Mouse (Mus musculus): ENCODE measurements around the gene Ahctf1. TPM values are rescaled to one million over a fixed set of nuclear protein-coding genes. Genes with fewer than 3 reads are reported as not detected.
A peak's percentile ranks its signal among the peaks of the same experiment; 100 is the strongest.

Gene Ahctf1
- polyA plus RNA-seq (2014; fragmentation: Nextera tagmentation; extraction: Ambion mirVana), result 52.9 and 54.6 TPM in 2 replicates

GRCm38 (mm10) chr1:179803513-179804139, at the start of gene Ahctf1:
Gene Ahctf1 (minus strand): TSS chr1:179803680.
- Histone ChIP-seq H3K9me3 (ENCODE audit: control insufficient read depth, low read length) (no peaks in the 10 kb centered on the region), H3K27ac (ENCODE audit: low read depth, low read length) (peak within 1 kb of the TSS; percentile 100), H3K4me2 (peak within 1 kb of the TSS; percentile 82), H3K4me1 (replicated peaks; ENCODE audit: control insufficient read depth, insufficient read depth, low read length) (peaks cover 39% of the 10 kb centered on the region), H3K36me3 (ENCODE audit: control insufficient read depth, insufficient read depth, low read length) (peaks cover 9% of the 10 kb centered on the region), H3K27me3 (replicated peaks; ENCODE audit: control insufficient read depth, insufficient read depth, low read length) (no peaks in the 10 kb centered on the region), H3K4me3 (ENCODE audit: low read depth, low read length) (peak within 1 kb of the TSS; percentile 98), H3K9ac (ENCODE audit: low read depth, low read length) (peak within 1 kb of the TSS; percentile 98)
- WGBS, result under 1% methylated on average over 56 of the region's 56 CpGs
- DNase-seq (ENCODE audit: low spot score), result peak; percentile 94
- peak; percentile 97 for ATAC-seq (replicated peaks; ENCODE audit: low FRiP score)

GRCm38 (mm10) chr1:179847759-179848389, 44.4 kb upstream of the Ahctf1 start:
- ATAC-seq (replicated peaks; ENCODE audit: low FRiP score) (peak; percentile 48), DNase-seq (ENCODE audit: low spot score) (peak; percentile 81)
- H3K4me3 ChIP-seq (ENCODE audit: low read depth, low read length), result peak overlapping the region; percentile 45
- no peak overlapping the region for H3K27ac ChIP-seq (ENCODE audit: low read depth, low read length)
- no peaks in the 10 kb centered on the region for H3K36me3 ChIP-seq (ENCODE audit: control insufficient read depth, insufficient read depth, low read length)
- H3K4me2 ChIP-seq, result peak overlapping the region; percentile 76
- no peaks in the 10 kb centered on the region for H3K27me3 ChIP-seq (replicated peaks; ENCODE audit: control insufficient read depth, insufficient read depth, low read length)
- peaks cover 4% of the 10 kb centered on the region; the same call in 1 of the 2 replicates for H3K4me1 ChIP-seq (replicated peaks; ENCODE audit: control insufficient read depth, insufficient read depth, low read length)
- H3K9ac ChIP-seq (ENCODE audit: low read depth, low read length), result peak overlapping the region; percentile 58
- WGBS, result 7% methylated on average over 20 of the region's 20 CpGs
- H3K9me3 ChIP-seq (ENCODE audit: control insufficient read depth, low read length), result no peaks in the 10 kb centered on the region

GRCm38 (mm10) chr1:179847173-179847572, 43.7 kb upstream of the Ahctf1 start:
- Histone ChIP-seq H3K9me3 (ENCODE audit: control insufficient read depth, low read length) (no peaks in the 10 kb centered on the region), H3K27ac (ENCODE audit: low read depth, low read length) (no peak overlapping the region), H3K27me3 (replicated peaks; ENCODE audit: control insufficient read depth, insufficient read depth, low read length) (no peaks in the 10 kb centered on the region), H3K4me1 (replicated peaks; ENCODE audit: control insufficient read depth, insufficient read depth, low read length) (peaks cover 4% of the 10 kb centered on the region; the same call in 1 of the 2 replicates), H3K9ac (ENCODE audit: low read depth, low read length) (no peak overlapping the region), H3K4me3 (ENCODE audit: low read depth, low read length) (no peak overlapping the region), H3K36me3 (ENCODE audit: control insufficient read depth, insufficient read depth, low read length) (no peaks in the 10 kb centered on the region), H3K4me2 (peak overlapping the region; percentile 76)
- ATAC-seq (replicated peaks; ENCODE audit: low FRiP score) (no peak), DNase-seq (ENCODE audit: low spot score) (no peak)
- WGBS, result 47% methylated on average over 7 of the region's 7 CpGs

DNA sequence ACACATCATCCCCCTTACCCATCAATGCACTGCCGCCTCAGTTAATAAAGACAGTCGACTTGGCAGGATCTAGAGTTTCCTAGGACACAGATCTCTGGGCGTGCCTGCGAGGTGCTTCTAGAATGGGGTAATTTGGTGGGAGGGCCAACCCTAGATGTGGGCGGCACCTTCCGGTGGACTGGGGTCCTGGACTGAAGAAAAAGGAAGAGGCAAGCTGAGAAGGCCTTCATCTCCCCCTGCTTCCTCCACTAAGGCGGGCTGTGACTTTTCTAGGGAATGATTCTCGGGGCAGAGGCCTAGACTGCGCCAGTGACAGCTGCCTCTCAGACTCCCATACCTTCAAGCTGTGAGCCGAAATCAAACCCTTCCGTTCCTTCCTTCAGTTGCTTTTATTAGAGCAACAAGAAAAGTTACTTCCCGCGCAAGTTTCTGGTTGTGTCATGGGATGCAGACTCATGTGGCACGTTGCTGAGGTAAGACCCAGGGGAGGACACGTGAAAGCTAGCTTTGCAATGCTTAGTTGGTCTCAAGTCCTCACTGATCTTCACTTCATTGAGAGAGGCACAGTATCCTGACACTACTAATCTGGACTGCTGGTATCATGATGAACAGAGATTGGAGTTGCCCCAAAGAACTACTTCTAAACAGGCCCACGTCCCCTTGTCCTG, 42.5 kb upstream of the Ahctf1 start:
- H3K4me1 ChIP-seq (replicated peaks; ENCODE audit: control insufficient read depth, insufficient read depth, low read length), result peaks cover 4% of the 10 kb centered on the region; the same call in 1 of the 2 replicates
- WGBS, result 78% methylated on average over 16 of the region's 16 CpGs
- no peaks in the 10 kb centered on the region for H3K27me3 ChIP-seq (replicated peaks; ENCODE audit: control insufficient read depth, insufficient read depth, low read length)
- H3K36me3 ChIP-seq (ENCODE audit: control insufficient read depth, insufficient read depth, low read length), result no peaks in the 10 kb centered on the region
- DNase-seq (ENCODE audit: low spot score) (no peak), ATAC-seq (replicated peaks; ENCODE audit: low FRiP score) (no peak)
- H3K4me2 ChIP-seq, result no peak overlapping the region
- no peak overlapping the region for H3K4me3 ChIP-seq (ENCODE audit: low read depth, low read length)
- H3K9me3 ChIP-seq (ENCODE audit: control insufficient read depth, low read length), result no peaks in the 10 kb centered on the region
- no peak overlapping the region for H3K9ac ChIP-seq (ENCODE audit: low read depth, low read length)
- H3K27ac ChIP-seq (ENCODE audit: low read depth, low read length), result no peak overlapping the region

GRCm38 (mm10) chr1:179844894-179845293, 41.4 kb upstream of the Ahctf1 start:
- Histone ChIP-seq H3K36me3 (ENCODE audit: control insufficient read depth, insufficient read depth, low read length) (no peaks in the 10 kb centered on the region), H3K9ac (ENCODE audit: low read depth, low read length) (no peak overlapping the region), H3K27me3 (replicated peaks; ENCODE audit: control insufficient read depth, insufficient read depth, low read length) (no peaks in the 10 kb centered on the region), H3K27ac (ENCODE audit: low read depth, low read length) (no peak overlapping the region), H3K9me3 (ENCODE audit: control insufficient read depth, low read length) (no peaks in the 10 kb centered on the region), H3K4me2 (no peak overlapping the region), H3K4me3 (ENCODE audit: low read depth, low read length) (no peak overlapping the region), H3K4me1 (replicated peaks; ENCODE audit: control insufficient read depth, insufficient read depth, low read length) (peaks cover 4% of the 10 kb centered on the region; the same call in 1 of the 2 replicates)
- ATAC-seq (replicated peaks; ENCODE audit: low FRiP score) (peak; percentile 86), DNase-seq (ENCODE audit: low spot score) (peak; percentile 63)
- 16% methylated on average over 5 of the region's 5 CpGs for WGBS

DNA sequence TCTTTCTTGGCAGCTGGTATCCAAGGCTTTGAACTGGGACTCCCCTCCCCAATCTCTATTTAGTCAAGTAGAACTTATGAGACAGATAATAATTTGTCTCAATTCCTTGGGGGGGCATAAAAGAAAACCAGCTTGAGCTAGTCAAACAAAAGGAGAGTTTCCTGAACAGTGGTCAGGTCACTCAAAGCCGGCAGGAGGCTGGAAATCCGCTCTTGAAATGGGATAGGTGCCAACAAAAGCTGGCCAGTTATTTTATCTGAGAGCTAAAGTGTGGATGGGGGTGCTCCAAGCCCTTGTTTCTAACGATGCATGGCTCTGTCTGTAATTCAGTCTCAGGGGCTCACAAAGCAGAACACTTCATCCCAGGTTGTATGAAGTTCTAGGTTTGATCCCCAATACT, 40.5 kb upstream of the Ahctf1 start:
- no peak overlapping the region for H3K4me2 ChIP-seq
- H3K4me1 ChIP-seq (replicated peaks; ENCODE audit: control insufficient read depth, insufficient read depth, low read length), result peaks cover 4% of the 10 kb centered on the region; the same call in 1 of the 2 replicates
- WGBS, result 68% methylated on average over 3 of the region's 3 CpGs
- no peaks in the 10 kb centered on the region for H3K9me3 ChIP-seq (ENCODE audit: control insufficient read depth, low read length)
- ATAC-seq (replicated peaks; ENCODE audit: low FRiP score) (no peak), DNase-seq (ENCODE audit: low spot score) (no peak)
- no peaks in the 10 kb centered on the region for H3K36me3 ChIP-seq (ENCODE audit: control insufficient read depth, insufficient read depth, low read length)
- H3K27me3 ChIP-seq (replicated peaks; ENCODE audit: control insufficient read depth, insufficient read depth, low read length), result no peaks in the 10 kb centered on the region
- H3K4me3 ChIP-seq (ENCODE audit: low read depth, low read length), result no peak overlapping the region
- H3K27ac ChIP-seq (ENCODE audit: low read depth, low read length), result no peak overlapping the region
- no peak overlapping the region for H3K9ac ChIP-seq (ENCODE audit: low read depth, low read length)

DNA sequence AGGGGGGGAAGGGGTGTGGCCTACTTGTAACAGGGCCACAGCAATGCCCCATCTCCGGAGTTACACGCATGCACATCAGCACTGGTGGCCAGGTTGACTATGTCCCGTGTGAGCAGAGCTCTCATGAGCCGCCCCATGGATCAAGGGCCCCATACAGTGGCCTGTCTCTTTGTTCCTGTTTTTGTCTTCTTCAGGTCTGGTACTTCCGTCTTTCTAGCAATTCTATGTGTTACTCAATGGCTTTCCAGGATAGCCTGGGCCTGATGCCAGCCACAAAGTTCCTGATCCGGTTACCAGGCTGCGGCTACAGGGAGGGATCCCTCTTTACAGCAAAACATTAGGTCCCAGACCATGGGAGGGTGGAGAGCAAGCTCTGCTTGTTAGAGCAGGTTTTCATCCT, 39.1 kb upstream of the Ahctf1 start:
- Histone ChIP-seq H3K4me1 (replicated peaks; ENCODE audit: control insufficient read depth, insufficient read depth, low read length) (peaks cover 4% of the 10 kb centered on the region; the same call in 1 of the 2 replicates), H3K27me3 (replicated peaks; ENCODE audit: control insufficient read depth, insufficient read depth, low read length) (no peaks in the 10 kb centered on the region), H3K36me3 (ENCODE audit: control insufficient read depth, insufficient read depth, low read length) (no peaks in the 10 kb centered on the region), H3K4me2 (no peak overlapping the region), H3K9ac (ENCODE audit: low read depth, low read length) (no peak overlapping the region), H3K4me3 (ENCODE audit: low read depth, low read length) (no peak overlapping the region), H3K9me3 (ENCODE audit: control insufficient read depth, low read length) (no peaks in the 10 kb centered on the region), H3K27ac (ENCODE audit: low read depth, low read length) (no peak overlapping the region)
- ATAC-seq (replicated peaks; ENCODE audit: low FRiP score), result no peak
- 77% methylated on average over 7 of the region's 7 CpGs for WGBS
- no peak for DNase-seq (ENCODE audit: low spot score)

GRCm38 (mm10) chr1:179836426-179837404, 33.2 kb upstream of the Ahctf1 start:
- no peak; the same call in 1 of the 2 replicates for ATAC-seq (replicated peaks; ENCODE audit: low FRiP score)
- peaks cover 6% of the 10 kb centered on the region; the same call in 1 of the 2 replicates for H3K4me1 ChIP-seq (replicated peaks; ENCODE audit: control insufficient read depth, insufficient read depth, low read length)
- no peak overlapping the region for H3K4me3 ChIP-seq (ENCODE audit: low read depth, low read length)
- H3K9me3 ChIP-seq (ENCODE audit: control insufficient read depth, low read length), result no peaks in the 10 kb centered on the region
- H3K9ac ChIP-seq (ENCODE audit: low read depth, low read length), result no peak overlapping the region
- no peaks in the 10 kb centered on the region for H3K27me3 ChIP-seq (replicated peaks; ENCODE audit: control insufficient read depth, insufficient read depth, low read length)
- H3K4me2 ChIP-seq, result no peak overlapping the region
- DNase-seq (ENCODE audit: low spot score), result no peak
- no peaks in the 10 kb centered on the region for H3K36me3 ChIP-seq (ENCODE audit: control insufficient read depth, insufficient read depth, low read length)
- H3K27ac ChIP-seq (ENCODE audit: low read depth, low read length), result peak overlapping the region; percentile 1; the same call in 1 of the 2 replicates
- WGBS, result 83% methylated on average over 7 of the region's 7 CpGs

All from liver, embryonic 11.5 days (tissue).